Mouse (Mus musculus) heart, embryonic 15.5 days (tissue): ENCODE measurements around the gene Wdr4. TPM values are rescaled to one million over a fixed set of nuclear protein-coding genes. Genes with fewer than 3 reads are reported as not detected.
A peak's percentile ranks its signal among the peaks of the same experiment; 100 is the strongest.

ENCODE experiments used
- ATAC-seq: fragments of 200-750 bp; cut with Nextera tagmentation; replicated peaks from 2 replicates; pipeline ENCODE4 v1.8.0; 2017; ENCODE audit warnings: low read depth, moderate TSS enrichment; ENCODE audit not compliant: insufficient number of reproducible peaks, insufficient read depth, low FRiP score
- H3K27ac ChIP-seq: fragments of 300-500 bp; sonication (generic); 2 replicates; pipeline ENCODE4 v1.5.1; 2015; ENCODE audit warnings: mild to moderate bottlenecking, inconsistent platforms
- H3K27me3 ChIP-seq: fragments of 300-500 bp; sonication (generic); 2 replicates; pipeline ENCODE4 v1.6.1; 2015; ENCODE audit warnings: inconsistent platforms
- H3K36me3 ChIP-seq: fragments of 300-500 bp; sonication (generic); 2 replicates; pipeline ENCODE4 v1.6.1; 2015; ENCODE audit warnings: mild to moderate bottlenecking, inconsistent platforms
- H3K4me1 ChIP-seq: fragments of 300-500 bp; sonication (generic); replicated peaks from 2 replicates; pipeline ENCODE4 v1.6.1; 2015; ENCODE audit warnings: inconsistent platforms
- H3K4me2 ChIP-seq: fragments of 300-500 bp; sonication (generic); 2 replicates; pipeline ENCODE4 v1.6.1; 2015; ENCODE audit warnings: inconsistent platforms, mild to moderate bottlenecking, moderate library complexity
- H3K4me3 ChIP-seq: fragments of 300-500 bp; sonication (generic); 2 replicates; pipeline ENCODE4 v1.5.1; 2015; ENCODE audit warnings: mild to moderate bottlenecking, inconsistent platforms
- H3K9ac ChIP-seq: fragments of 300-500 bp; sonication (generic); 2 replicates; pipeline ENCODE4 v1.6.1; 2015; ENCODE audit warnings: mild to moderate bottlenecking, inconsistent platforms
- H3K9me3 ChIP-seq: fragments of 300-500 bp; sonication (generic); replicated peaks from 2 replicates; pipeline ENCODE4 v1.6.1; 2016; ENCODE audit warnings: inconsistent platforms
- WGBS: fragments of 180-500 bp; shearing (Covaris S2); methylation state at CpG from one replicate; pipeline ENCODE4 v1.1.7; 2015; ENCODE audit warnings: mixed read lengths; 5-methylcytosine and 5-hydroxymethylcytosine counted together
- polyA plus RNA-seq: library from polyadenylated mRNA; unstranded; fragments of >200 nt; fragmentation: Nextera tagmentation; extraction: Ambion mirVana; gene quantifications from 2 replicates; pipeline ENCODE4 v1.2.1, GENCODE M21; 2015

Gene Wdr4
- polyA plus RNA-seq, 1 experiment from 2014 or later = 16.7 TPM

GRCm38 (mm10) chr17:31510944-31511343, 8.8 kb downstream of the Wdr4 start:
- Histone ChIP-seq H3K9me3 (no peaks in the 10 kb centered on the region), H3K4me2 (peak overlapping the region; percentile 91), H3K27ac (no peak overlapping the region), H3K4me1 (peaks cover 16% of the 10 kb centered on the region), H3K36me3 (peaks cover 25% of the 10 kb centered on the region), H3K4me3 (peak overlapping the region; percentile 79; the same call in 1 of the 2 replicates), H3K27me3 (no peaks in the 10 kb centered on the region), H3K9ac (no peak overlapping the region)
- ATAC-seq = no peak
- 93% methylated on average over 6 of the region's 6 CpGs for WGBS

- no peak overlapping the region for H3K27ac ChIP-seq
- peaks cover 48% of the 10 kb centered on the region for H3K36me3 ChIP-seq
- H3K9ac ChIP-seq = no peak overlapping the region
- H3K4me3 ChIP-seq = no peak overlapping the region
- no peaks in the 10 kb centered on the region for H3K27me3 ChIP-seq
- 90% methylated on average over 7 of the region's 7 CpGs for WGBS
- no peak for ATAC-seq
- H3K9me3 ChIP-seq = no peaks in the 10 kb centered on the region
- no peak overlapping the region for H3K4me2 ChIP-seq
- peaks cover 4% of the 10 kb centered on the region for H3K4me1 ChIP-seq
Measured at GRCm38 (mm10) chr17:31506282-31506681, 13.5 kb downstream of the Wdr4 start.

DNA sequence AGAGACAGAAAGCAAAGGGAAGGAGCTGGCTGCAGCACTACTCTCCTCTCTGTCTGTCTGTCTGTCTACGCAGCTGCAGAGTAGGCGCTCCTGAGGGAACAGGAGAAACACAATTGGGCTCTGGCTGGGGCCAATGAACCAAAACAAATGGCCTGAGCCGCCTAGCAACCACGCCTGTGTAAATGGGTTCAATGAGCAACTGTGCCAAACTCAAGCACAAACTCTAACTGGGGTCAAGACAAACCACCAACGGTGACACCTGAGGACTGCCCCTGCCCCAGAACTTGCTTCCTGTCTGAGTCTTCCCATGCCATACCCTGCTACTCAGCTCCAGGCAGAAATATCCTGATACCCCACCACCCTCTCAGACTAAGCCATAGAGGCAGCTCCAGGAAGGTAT, 14.8 kb downstream of the Wdr4 start:
- Histone ChIP-seq H3K4me3 (no peak overlapping the region), H3K27ac (no peak overlapping the region), H3K36me3 (peaks cover 53% of the 10 kb centered on the region), H3K4me2 (no peak overlapping the region), H3K27me3 (no peaks in the 10 kb centered on the region), H3K4me1 (no peaks in the 10 kb centered on the region), H3K9ac (no peak overlapping the region), H3K9me3 (no peaks in the 10 kb centered on the region)
- 89% methylated on average over 5 of the region's 5 CpGs for WGBS
- no peak for ATAC-seq

GRCm38 (mm10) chr17:31503936-31504335, 15.8 kb downstream of the Wdr4 start:
- Histone ChIP-seq H3K27ac (no peak overlapping the region), H3K36me3 (peaks cover 42% of the 10 kb centered on the region), H3K4me1 (no peaks in the 10 kb centered on the region), H3K4me2 (no peak overlapping the region), H3K9ac (no peak overlapping the region), H3K9me3 (no peaks in the 10 kb centered on the region), H3K27me3 (no peaks in the 10 kb centered on the region), H3K4me3 (no peak overlapping the region)
- no peak for ATAC-seq
- WGBS = 83% methylated on average over 2 of the region's 2 CpGs

DNA sequence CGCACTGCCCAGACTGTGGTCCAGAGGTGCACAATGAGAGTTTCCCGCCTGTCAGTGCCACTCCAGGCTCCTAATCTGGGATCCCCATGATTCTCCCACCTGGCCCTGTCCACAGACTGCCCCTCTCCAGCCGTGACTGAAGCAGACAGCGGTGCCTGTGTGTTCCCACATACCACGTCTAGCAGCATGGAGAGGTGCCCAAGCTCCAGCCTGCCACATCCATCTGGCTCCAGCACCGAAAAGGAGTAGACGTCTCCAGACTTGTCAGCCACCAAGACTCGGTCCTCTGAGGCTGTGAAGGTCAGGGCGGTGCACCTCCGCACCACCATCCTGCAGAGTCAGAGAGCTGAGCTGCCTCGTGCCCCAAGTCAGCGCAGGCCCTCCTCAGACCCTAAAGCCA, 16.4 kb downstream of the Wdr4 start:
- ATAC-seq = no peak
- Histone ChIP-seq H3K27ac (no peak overlapping the region), H3K4me1 (no peaks in the 10 kb centered on the region), H3K9me3 (no peaks in the 10 kb centered on the region), H3K36me3 (peaks cover 45% of the 10 kb centered on the region), H3K27me3 (no peaks in the 10 kb centered on the region), H3K4me3 (no peak overlapping the region), H3K4me2 (no peak overlapping the region), H3K9ac (no peak overlapping the region)
- WGBS = 91% methylated on average over 12 of the region's 12 CpGs

DNA sequence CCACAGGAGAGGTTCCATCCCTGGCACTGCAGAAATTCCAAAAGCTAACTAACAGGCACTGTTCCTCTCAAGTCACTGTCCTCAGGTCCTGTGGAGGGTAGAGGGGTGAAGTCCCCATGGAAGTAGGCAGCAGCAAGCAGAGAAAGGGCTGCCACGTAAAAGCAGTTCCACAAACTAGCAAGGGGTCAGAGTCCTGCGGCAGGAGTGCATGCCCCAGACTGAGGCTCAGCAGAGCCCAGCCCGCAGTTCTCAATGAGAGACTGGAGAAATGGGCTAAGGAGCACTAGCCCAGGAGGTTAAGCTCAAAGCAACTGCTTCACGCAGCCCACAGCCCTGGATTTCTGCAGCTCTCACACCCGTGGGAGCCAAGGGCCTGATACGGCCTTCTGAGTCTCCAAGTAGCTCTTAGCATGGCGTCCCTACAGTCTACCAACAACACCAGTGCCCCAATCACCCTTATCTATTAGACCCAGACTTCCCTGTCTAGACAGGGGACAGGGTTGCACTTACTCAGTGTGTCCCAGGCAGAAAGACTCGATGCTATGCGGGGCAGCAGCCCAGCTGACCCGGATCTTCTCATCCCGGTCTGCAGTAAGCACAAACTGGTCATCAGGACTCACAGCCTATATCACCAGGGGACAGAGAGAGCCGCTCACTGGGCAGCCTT, 17.4 kb downstream of the Wdr4 start:
- WGBS = 85% methylated on average over 12 of the region's 12 CpGs
- Histone ChIP-seq H3K9ac (no peak overlapping the region), H3K4me1 (no peaks in the 10 kb centered on the region), H3K4me2 (no peak overlapping the region), H3K4me3 (no peak overlapping the region), H3K27ac (no peak overlapping the region), H3K9me3 (no peaks in the 10 kb centered on the region), H3K36me3 (peaks cover 50% of the 10 kb centered on the region), H3K27me3 (no peaks in the 10 kb centered on the region)
- no peak for ATAC-seq

DNA sequence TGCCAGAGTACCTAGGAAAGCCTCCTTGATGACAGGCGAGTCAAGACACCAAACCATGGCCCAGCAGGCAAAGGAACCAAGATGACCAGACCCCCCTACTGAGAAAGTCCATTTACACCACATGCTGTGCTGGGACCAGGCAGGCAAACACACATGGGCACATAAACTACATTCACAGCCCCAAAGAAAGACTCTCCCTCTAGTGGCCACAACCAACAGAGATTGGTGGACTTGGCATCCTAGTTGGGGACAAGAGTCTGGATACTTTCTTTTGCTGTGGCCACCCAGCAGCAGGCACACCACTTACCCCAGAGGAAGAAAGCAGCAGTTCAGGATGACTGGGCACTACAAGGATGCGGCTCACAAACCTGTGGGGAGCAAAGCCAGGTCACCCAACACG, 18.9 kb downstream of the Wdr4 start:
- Histone ChIP-seq H3K27ac (no peak overlapping the region), H3K36me3 (peaks cover 56% of the 10 kb centered on the region), H3K4me2 (no peak overlapping the region), H3K9ac (no peak overlapping the region), H3K9me3 (no peaks in the 10 kb centered on the region), H3K4me3 (no peak overlapping the region), H3K27me3 (no peaks in the 10 kb centered on the region), H3K4me1 (no peaks in the 10 kb centered on the region)
- ATAC-seq = no peak
- WGBS = 83% methylated on average over 3 of the region's 3 CpGs

- peaks cover 57% of the 10 kb centered on the region for H3K36me3 ChIP-seq
- no peak for ATAC-seq
- H3K9ac ChIP-seq = no peak overlapping the region
- no peaks in the 10 kb centered on the region for H3K4me1 ChIP-seq
- 88% methylated on average over 8 of the region's 8 CpGs for WGBS
- H3K27ac ChIP-seq = no peak overlapping the region
- no peaks in the 10 kb centered on the region for H3K9me3 ChIP-seq
- H3K4me3 ChIP-seq = no peak overlapping the region
- no peak overlapping the region for H3K4me2 ChIP-seq
- H3K27me3 ChIP-seq = no peaks in the 10 kb centered on the region
Measured at GRCm38 (mm10) chr17:31500416-31500815, 19.4 kb downstream of the Wdr4 start.

- Histone ChIP-seq H3K9me3 (no peaks in the 10 kb centered on the region), H3K36me3 (peaks cover 59% of the 10 kb centered on the region), H3K4me1 (no peaks in the 10 kb centered on the region), H3K27me3 (no peaks in the 10 kb centered on the region), H3K27ac (no peak overlapping the region), H3K4me2 (no peak overlapping the region), H3K9ac (no peak overlapping the region), H3K4me3 (no peak overlapping the region)
- 94% methylated on average over 12 of the region's 12 CpGs for WGBS
- no peak for ATAC-seq
Measured at GRCm38 (mm10) chr17:31499725-31500124, 20.1 kb downstream of the Wdr4 start.

DNA sequence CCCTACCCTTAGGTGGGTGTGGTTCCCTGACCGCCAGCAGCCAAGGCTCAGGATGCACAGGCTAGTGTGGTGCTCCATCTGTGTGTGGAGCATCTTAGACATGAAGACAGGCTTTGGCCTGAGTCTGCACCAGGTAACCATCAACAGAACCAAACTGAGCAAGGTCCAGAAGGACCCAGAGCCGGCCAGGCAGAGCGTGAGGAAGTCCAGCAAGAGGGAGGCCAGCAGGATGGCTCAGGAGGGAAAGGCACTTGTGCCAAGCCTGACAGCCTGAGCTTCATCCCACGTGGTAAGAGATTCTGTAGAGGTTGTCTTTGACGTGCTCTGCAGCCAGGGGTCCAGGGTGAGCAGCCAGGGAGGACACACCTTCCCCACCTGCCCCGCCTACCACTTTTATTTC, 22.1 kb downstream of the Wdr4 start:
- Histone ChIP-seq H3K36me3 (peaks cover 47% of the 10 kb centered on the region), H3K4me1 (no peaks in the 10 kb centered on the region), H3K4me2 (no peak overlapping the region), H3K4me3 (no peak overlapping the region), H3K27ac (no peak overlapping the region), H3K27me3 (no peaks in the 10 kb centered on the region), H3K9me3 (no peaks in the 10 kb centered on the region), H3K9ac (no peak overlapping the region)
- no peak for ATAC-seq
- WGBS = 78% methylated on average over 6 of the region's 6 CpGs

GRCm38 (mm10) chr17:31494989-31495388, 24.8 kb downstream of the Wdr4 start:
- WGBS = 92% methylated on average over 1 of the region's 1 CpGs
- Histone ChIP-seq H3K4me3 (no peak overlapping the region), H3K36me3 (peaks cover 35% of the 10 kb centered on the region), H3K27ac (no peak overlapping the region), H3K27me3 (no peaks in the 10 kb centered on the region), H3K4me1 (no peaks in the 10 kb centered on the region), H3K9me3 (no peaks in the 10 kb centered on the region), H3K9ac (no peak overlapping the region), H3K4me2 (no peak overlapping the region)
- no peak for ATAC-seq

DNA sequence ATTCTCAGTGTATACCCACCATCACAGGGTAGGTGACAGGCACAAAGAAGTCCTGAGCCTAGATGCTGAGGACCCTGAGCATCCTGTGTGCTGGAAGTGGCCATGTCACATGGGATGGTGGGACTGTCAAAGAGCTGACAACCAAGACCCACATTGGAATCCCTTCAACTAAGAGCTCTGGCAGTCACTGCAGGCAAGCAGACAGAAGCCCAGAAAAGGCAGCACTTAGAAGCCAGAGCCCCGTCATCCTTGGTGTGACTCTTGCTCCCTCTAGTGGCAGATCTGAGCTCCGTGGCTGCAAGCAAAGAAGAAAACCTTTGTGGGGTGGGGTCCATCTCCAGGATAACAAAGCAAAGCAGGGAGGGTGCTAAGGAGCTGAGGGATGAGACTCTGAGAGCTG, 27.4 kb downstream of the Wdr4 start:
- 2% methylated on average over 2 of the region's 2 CpGs for WGBS
- no peak for ATAC-seq
- H3K27me3 ChIP-seq = no peaks in the 10 kb centered on the region

More for the DNA sequence above, 27.4 kb downstream of the Wdr4 start:
- no peaks in the 10 kb centered on the region for H3K9me3 ChIP-seq
- H3K27ac ChIP-seq = no peak overlapping the region
- H3K4me2 ChIP-seq = no peak overlapping the region
- H3K36me3 ChIP-seq = peaks cover 20% of the 10 kb centered on the region
- H3K4me3 ChIP-seq = no peak overlapping the region
- no peaks in the 10 kb centered on the region for H3K4me1 ChIP-seq
- no peak overlapping the region for H3K9ac ChIP-seq
